Mouse (Mus musculus) ES-E14 (cell line): Measurements from ENCODE around the gene Lyzl6.

Experiments
- CHD2 ChIP-seq: IDR thresholded peaks from 2 replicates; pipeline ENCODE4 v1.6.1; 2014; ENCODE audit warnings: mild to moderate bottlenecking, low read depth, low read length, inconsistent platforms
- HCFC1 ChIP-seq: IDR thresholded peaks from 2 replicates; pipeline ENCODE4 v1.6.1; 2012; ENCODE audit warnings: low read length, inconsistent platforms, borderline replicate concordance; ENCODE audit not compliant: insufficient read depth
- MAFK ChIP-seq: IDR thresholded peaks from 2 replicates; pipeline ENCODE4 v1.6.1; 2014; ENCODE audit warnings: mild to moderate bottlenecking, low read depth, low read length, inconsistent platforms; ENCODE audit not compliant: insufficient read depth
- ZC3H11A ChIP-seq: IDR thresholded peaks from 2 replicates; pipeline ENCODE4 v1.6.1; 2012; ENCODE audit warnings: low read depth, mild to moderate bottlenecking, inconsistent platforms, low read length, borderline replicate concordance
- ZNF384 ChIP-seq: IDR thresholded peaks from 2 replicates; pipeline ENCODE4 v1.6.1; 2012; ENCODE audit warnings: low read depth, low read length, inconsistent platforms

- no peak for TF ChIP-seq HCFC1
- no peak for TF ChIP-seq CHD2
- TF ChIP-seq ZNF384, result no peak
- TF ChIP-seq MAFK, result no peak
- no peak for TF ChIP-seq ZC3H11A
Measured at GRCm38 (mm10) chr11:103635481-103635880, 3.2 kb downstream of the Lyzl6 start.
